Mouse (Mus musculus) heart, embryonic 12.5 days (tissue): ENCODE results near the gene Trmo. TPM values are rescaled to one million over a fixed set of nuclear protein-coding genes. Genes with fewer than 3 reads are reported as not detected.
A peak's percentile ranks its signal among the peaks of the same experiment; 100 is the strongest.

Experiments used
- ATAC-seq: fragments of 200-750 bp; cut with Nextera tagmentation; 2 replicates; pipeline ENCODE4 v1.8.0; 2017; ENCODE audit warnings: moderate TSS enrichment, moderate library complexity; ENCODE audit not compliant: insufficient number of reproducible peaks, low FRiP score
- H3K27ac ChIP-seq: fragments of 300-500 bp; sonication (generic); 2 replicates; pipeline ENCODE4 v1.5.1; 2016; ENCODE audit warnings: mild to moderate bottlenecking, moderate library complexity; ENCODE audit not compliant: poor library complexity, severe bottlenecking
- H3K27me3 ChIP-seq: fragments of 300-500 bp; sonication (generic); replicated peaks from 2 replicates; pipeline ENCODE4 v1.6.1; 2016; ENCODE audit warnings: mild to moderate bottlenecking, moderate library complexity
- H3K36me3 ChIP-seq: fragments of 300-500 bp; sonication (generic); 2 replicates; pipeline ENCODE4 v1.6.1; 2016; ENCODE audit warnings: mild to moderate bottlenecking, moderate library complexity
- H3K4me1 ChIP-seq: fragments of 300-500 bp; sonication (generic); replicated peaks from 2 replicates; pipeline ENCODE4 v1.6.1; 2016; ENCODE audit warnings: mild to moderate bottlenecking
- H3K4me2 ChIP-seq: fragments of 300-500 bp; sonication (generic); 2 replicates; pipeline ENCODE4 v1.6.1; 2016; ENCODE audit warnings: mild to moderate bottlenecking, moderate library complexity
- H3K4me3 ChIP-seq: fragments of 300-500 bp; sonication (generic); 2 replicates; pipeline ENCODE4 v1.5.1; 2016; ENCODE audit warnings: mild to moderate bottlenecking
- H3K9ac ChIP-seq: fragments of 300-500 bp; sonication (generic); 2 replicates; pipeline ENCODE4 v1.6.1; 2016; ENCODE audit warnings: mild to moderate bottlenecking, moderate library complexity
- H3K9me3 ChIP-seq: fragments of 300-500 bp; sonication (generic); replicated peaks from 2 replicates; pipeline ENCODE4 v1.6.1; 2016; ENCODE audit warnings: mild to moderate bottlenecking, moderate library complexity
- WGBS: fragments of 180-500 bp; shearing (Covaris S2); methylation state at CpG from one replicate; pipeline ENCODE4 v1.1.7; 2016; 5-methylcytosine and 5-hydroxymethylcytosine counted together
- polyA plus RNA-seq: library from polyadenylated mRNA; unstranded; fragments of >200 nt; fragmentation: Nextera tagmentation; extraction: Ambion mirVana; gene quantifications from 2 replicates; pipeline ENCODE4 v1.2.1, GENCODE M21; 2016

Trmo gene
- polyA plus RNA-seq, 1 experiment from 2014 or later = 8.7 TPM

DNA sequence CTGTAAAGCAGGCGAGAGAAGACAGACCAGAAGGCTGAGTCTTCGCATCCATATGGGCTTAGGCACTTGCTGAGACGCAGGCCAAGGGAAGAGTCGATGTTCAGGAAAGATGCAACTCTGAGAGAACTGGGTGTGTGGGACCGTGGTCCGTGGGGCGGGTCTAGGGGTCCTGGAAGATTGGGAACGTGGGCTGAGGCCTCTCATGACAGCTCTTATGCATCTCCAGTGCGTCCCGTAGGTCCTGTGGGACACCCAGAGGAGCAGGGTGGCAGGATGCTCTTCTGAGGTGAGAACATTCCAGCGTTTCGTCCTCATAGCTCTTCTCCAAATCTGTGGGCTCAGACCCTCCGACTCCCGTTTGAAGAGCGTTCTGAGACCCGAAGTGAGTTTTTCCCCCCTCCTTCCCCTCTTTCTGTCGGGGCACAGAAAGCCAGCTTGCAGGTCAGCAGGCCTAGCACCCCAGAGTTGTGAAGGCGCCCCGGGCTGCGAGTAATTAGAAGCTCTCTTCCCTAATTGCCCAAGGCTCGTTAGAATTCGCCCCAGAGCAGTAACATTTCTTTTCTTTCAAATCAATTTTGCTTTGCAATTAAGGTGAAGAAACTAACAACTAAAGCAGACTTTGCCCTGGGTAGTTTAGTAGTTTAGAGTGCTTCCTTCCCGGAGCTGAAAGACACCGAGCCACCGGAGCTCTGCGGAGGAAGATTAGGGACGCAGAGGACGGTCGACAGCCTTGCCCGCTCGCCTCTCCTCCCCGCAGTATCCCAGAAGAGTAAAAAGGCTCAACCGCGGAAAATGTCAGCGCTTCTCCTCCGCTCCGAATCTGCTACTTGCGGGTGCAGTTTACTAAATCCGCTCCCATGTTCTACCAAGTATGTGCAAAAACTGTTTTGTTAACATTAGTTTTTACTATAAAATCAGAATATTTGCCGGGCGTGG lies 41.4 kb downstream of the Trmo start:
- peaks cover 16% of the 10 kb centered on the region for H3K4me1 ChIP-seq
- no peak overlapping the region for H3K4me2 ChIP-seq
- H3K36me3 ChIP-seq = no peaks in the 10 kb centered on the region
- WGBS = 3% methylated on average over 41 of the region's 41 CpGs
- no peak for ATAC-seq
- no peak overlapping the region for H3K9ac ChIP-seq
- no peaks in the 10 kb centered on the region for H3K9me3 ChIP-seq
- H3K27me3 ChIP-seq = peaks cover 92% of the 10 kb centered on the region
- no peak overlapping the region for H3K4me3 ChIP-seq
- H3K27ac ChIP-seq = no peak overlapping the region

DNA sequence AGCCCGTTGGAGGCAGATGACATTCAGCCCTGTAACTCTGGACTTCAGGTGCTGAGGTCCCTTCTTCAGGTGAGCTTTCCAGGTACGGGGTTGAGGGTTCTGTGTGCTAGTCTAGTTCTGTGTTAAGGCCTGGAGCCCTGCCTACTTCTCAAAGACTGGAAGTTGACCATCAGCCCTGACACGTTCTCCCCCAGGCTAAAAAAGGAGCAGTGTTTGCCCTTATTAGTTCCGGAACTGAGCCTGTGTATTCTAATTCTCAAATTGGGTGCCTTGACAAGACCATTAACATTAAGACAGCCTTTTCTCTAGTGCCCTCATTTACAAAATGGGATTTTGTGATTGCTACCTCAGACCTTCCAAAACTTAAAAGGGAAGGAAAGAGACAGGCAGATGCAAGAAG lies 42.1 kb downstream of the Trmo start:
- H3K4me3 ChIP-seq = no peak overlapping the region

DNA sequence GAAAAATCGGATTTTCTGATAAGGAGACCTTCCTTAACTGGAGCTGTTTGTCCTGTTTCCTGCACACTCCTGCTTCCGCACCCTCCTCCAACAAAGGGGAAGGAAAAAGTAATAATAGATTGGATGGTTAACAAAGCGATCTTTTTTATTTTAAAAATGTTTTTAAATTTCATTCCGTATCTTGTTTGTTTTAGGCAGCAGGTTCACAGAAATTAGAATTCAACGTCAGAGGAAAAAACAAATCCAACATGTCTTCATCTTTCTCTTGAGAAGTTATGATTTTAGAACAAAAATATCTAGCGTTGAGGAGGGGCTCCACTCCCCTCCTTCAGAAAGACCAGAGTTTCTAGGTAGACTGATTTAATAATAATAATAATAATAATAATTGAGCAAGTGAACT lies 43.0 kb downstream of the Trmo start:
- ATAC-seq = no peak
- no peak overlapping the region for H3K9ac ChIP-seq
- H3K9me3 ChIP-seq = no peaks in the 10 kb centered on the region
- no peak overlapping the region for H3K4me3 ChIP-seq
- WGBS = 21% methylated on average over 6 of the region's 6 CpGs
- H3K4me1 ChIP-seq = peaks cover 15% of the 10 kb centered on the region
- H3K4me2 ChIP-seq = no peak overlapping the region
- H3K36me3 ChIP-seq = no peaks in the 10 kb centered on the region
- H3K27me3 ChIP-seq = peaks cover 92% of the 10 kb centered on the region
- no peak overlapping the region for H3K27ac ChIP-seq

More for the DNA sequence above, 42.1 kb downstream of the Trmo start:
- H3K27me3 ChIP-seq = peaks cover 92% of the 10 kb centered on the region
- H3K27ac ChIP-seq = no peak overlapping the region
- no peak for ATAC-seq
- no peaks in the 10 kb centered on the region for H3K9me3 ChIP-seq
- WGBS = 8% methylated on average over 4 of the region's 4 CpGs
- no peak overlapping the region for H3K4me2 ChIP-seq
- peaks cover 15% of the 10 kb centered on the region for H3K4me1 ChIP-seq
- H3K36me3 ChIP-seq = no peaks in the 10 kb centered on the region
- H3K9ac ChIP-seq = no peak overlapping the region

DNA sequence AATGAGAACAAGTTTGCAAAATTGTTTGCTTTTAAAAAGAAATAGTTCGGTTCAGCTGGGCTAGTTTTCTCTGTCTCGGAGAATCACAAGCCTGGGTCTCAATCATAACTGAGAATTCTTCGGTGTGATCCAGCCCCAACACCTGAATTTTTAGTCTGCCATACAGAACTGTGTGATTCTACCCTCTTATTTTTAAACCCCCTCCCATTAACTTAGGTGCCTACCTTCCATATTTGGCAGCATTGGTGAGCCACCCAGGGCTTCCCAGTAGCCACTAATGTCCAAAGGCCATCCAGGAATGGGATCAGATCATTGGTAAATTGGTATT lies 43.5 kb downstream of the Trmo start:
- peaks cover 92% of the 10 kb centered on the region for H3K27me3 ChIP-seq
- 21% methylated on average over 3 of the region's 3 CpGs for WGBS
- no peak overlapping the region for H3K4me2 ChIP-seq
- H3K4me3 ChIP-seq = no peak overlapping the region
- H3K9me3 ChIP-seq = no peaks in the 10 kb centered on the region
- H3K4me1 ChIP-seq = peaks cover 15% of the 10 kb centered on the region
- no peak overlapping the region for H3K27ac ChIP-seq
- no peaks in the 10 kb centered on the region for H3K36me3 ChIP-seq
- no peak for ATAC-seq
- H3K9ac ChIP-seq = no peak overlapping the region

DNA sequence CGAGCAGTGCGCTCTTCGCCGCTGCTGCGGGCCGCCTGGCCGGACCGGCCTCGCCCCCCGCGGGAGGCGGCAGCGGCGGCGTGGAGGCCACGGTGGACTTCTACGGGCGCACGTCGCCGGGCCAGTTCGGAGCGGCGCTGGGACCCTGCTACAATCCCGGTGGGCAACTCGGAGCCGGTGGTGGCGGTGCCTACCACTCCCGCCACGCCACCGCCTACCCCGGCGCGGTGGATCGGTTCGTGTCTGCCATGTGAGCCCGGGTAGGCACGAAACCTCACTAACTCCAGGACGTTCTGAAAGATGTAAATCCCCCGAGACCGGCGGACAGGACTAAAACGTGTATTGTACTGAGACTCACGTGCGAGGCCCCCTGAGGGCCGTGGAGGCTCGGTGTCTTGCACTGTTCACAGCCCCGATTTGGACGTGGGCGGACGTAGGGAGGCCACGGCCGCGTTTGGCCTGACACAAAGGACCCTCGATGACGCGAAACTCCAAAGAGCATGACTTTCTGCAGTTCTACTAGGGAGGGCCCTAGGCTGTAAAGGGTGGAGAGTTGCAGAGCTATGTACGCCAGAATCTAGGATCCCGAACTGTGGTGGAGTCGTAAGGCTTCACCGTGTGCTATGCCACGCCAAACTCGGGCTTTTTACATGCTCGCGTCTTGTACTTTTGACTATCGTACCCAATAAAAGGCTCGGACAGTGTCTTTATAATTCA lies 44.0 kb downstream of the Trmo start:
- no peaks in the 10 kb centered on the region for H3K36me3 ChIP-seq
- no peak for ATAC-seq

DNA sequence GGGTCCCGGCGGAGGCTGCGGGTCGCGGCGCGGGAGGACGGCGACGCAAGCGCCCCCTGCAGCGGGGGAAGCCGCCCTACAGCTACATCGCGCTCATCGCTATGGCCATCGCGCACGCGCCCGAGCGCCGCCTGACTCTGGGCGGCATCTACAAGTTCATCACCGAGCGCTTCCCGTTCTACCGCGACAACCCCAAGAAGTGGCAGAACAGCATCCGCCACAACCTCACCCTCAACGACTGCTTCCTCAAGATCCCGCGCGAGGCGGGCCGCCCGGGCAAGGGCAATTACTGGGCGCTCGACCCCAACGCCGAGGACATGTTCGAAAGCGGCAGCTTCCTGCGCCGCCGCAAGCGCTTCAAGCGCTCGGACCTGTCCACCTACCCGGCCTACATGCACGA lies 44.9 kb downstream of the Trmo start:
- WGBS = 1% methylated on average over 51 of the region's 51 CpGs
- H3K4me3 ChIP-seq = peak overlapping the region; percentile 41
- no peak overlapping the region for H3K27ac ChIP-seq
- H3K9me3 ChIP-seq = no peaks in the 10 kb centered on the region
- H3K4me1 ChIP-seq = peaks cover 19% of the 10 kb centered on the region
- no peaks in the 10 kb centered on the region for H3K36me3 ChIP-seq
- peak overlapping the region; percentile 23; the same call in 1 of the 2 replicates for H3K9ac ChIP-seq
- peaks cover 92% of the 10 kb centered on the region for H3K27me3 ChIP-seq
- ATAC-seq = no peak
- H3K4me2 ChIP-seq = peak overlapping the region; percentile 61

More for the DNA sequence above, 44.0 kb downstream of the Trmo start:
- Histone ChIP-seq H3K4me1 (peaks cover 15% of the 10 kb centered on the region), H3K4me2 (peak overlapping the region; percentile 61; the same call in 1 of the 2 replicates), H3K27ac (no peak overlapping the region), H3K4me3 (peak overlapping the region; percentile 41), H3K9ac (0 out of 2 replicates have a peak overlapping the region, but pooled peaks have one; percentile 23), H3K9me3 (no peaks in the 10 kb centered on the region), H3K27me3 (peaks cover 92% of the 10 kb centered on the region)
- 4% methylated on average over 67 of the region's 67 CpGs for WGBS

DNA sequence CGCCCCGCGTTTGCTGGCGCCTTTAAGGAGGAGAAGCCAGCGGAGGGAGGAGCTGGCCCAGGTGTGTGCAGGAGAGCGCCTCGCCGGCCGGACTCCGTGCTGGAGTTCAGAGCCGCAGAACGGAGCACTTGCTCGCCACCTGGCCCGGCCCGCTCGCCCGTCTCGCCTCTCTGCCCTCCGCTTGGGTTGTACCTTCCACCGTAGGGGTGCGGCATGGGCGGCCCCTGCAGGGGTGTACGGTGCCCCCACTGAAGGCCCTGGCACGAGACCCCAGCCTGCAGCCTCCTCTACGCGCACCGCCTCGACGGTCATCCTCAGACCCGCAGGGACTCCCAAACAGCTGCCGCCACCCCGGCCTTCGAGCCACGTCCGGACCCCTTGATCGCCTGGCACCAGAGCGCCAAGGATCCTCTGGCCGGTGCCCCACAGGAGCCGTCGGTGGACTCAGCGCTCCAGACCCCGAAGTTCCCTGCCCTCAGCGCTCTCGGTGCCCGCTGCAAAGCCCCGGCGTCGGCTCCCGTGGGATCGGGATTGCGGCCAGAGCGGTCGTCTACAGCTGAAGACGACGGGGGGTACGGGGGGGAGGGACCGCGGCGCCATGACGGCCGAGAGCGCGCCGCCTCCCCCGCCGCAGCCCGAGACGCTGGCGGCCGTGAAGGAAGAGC lies 45.5 kb downstream of the Trmo start, which contains the start of gene Foxe1:
TSS of gene Foxe1 (plus strand) at position 14 of the 665 bp plus-strand sequence.
- WGBS = 2% methylated on average over 69 of the region's 70 CpGs
- no peak within 1 kb of the TSS for H3K27ac ChIP-seq

DNA sequence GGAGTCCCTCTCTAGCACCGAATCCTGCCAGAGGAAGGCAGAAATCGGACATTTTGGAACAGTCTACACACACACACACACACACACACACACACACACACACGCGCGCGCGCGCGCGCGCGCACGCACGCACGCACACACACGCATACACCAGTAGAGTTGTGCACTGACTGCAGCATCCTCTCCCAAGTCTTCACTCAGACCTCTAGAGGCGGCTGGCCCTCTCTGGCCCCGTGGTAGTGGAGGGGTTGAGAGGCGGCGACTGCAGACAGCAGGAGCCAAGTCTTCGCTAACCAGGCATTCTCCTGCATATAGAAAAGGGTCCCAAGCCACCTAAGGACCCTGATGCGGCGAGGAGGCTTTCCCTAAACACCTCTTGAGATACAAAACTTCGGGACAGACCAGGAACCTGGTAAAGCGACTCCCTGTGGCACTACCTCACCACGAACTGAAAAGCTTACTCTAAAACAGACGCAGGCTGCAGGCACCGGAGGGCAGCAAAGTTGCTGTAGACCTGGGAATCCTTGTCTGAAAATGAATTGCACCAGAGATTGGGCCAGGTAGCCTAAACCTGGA lies 46.4 kb downstream of the Trmo start:
- H3K36me3 ChIP-seq = no peaks in the 10 kb centered on the region
- ATAC-seq = no peak
- no peaks in the 10 kb centered on the region for H3K9me3 ChIP-seq
- no peak overlapping the region for H3K27ac ChIP-seq
- peak overlapping the region; percentile 61 for H3K4me2 ChIP-seq
- H3K27me3 ChIP-seq = peaks cover 93% of the 10 kb centered on the region
- H3K4me3 ChIP-seq = peak overlapping the region; percentile 17
- no peak overlapping the region for H3K9ac ChIP-seq
- 1% methylated on average over 28 of the region's 28 CpGs for WGBS
- peaks cover 27% of the 10 kb centered on the region for H3K4me1 ChIP-seq

More for the DNA sequence above, 45.5 kb downstream of the Trmo start, which contains the start of gene Foxe1:
- Histone ChIP-seq H3K36me3 (no peaks in the 10 kb centered on the region), H3K4me2 (peak within 1 kb of the TSS; percentile 61), H3K4me3 (peak within 1 kb of the TSS; percentile 41), H3K27me3 (peaks cover 92% of the 10 kb centered on the region), H3K4me1 (peaks cover 19% of the 10 kb centered on the region), H3K9ac (peak within 1 kb of the TSS; percentile 23; the same call in 1 of the 2 replicates), H3K9me3 (no peaks in the 10 kb centered on the region)
- 0 out of 2 replicates have a peak, but pooled peaks have one; percentile 29 for ATAC-seq

DNA sequence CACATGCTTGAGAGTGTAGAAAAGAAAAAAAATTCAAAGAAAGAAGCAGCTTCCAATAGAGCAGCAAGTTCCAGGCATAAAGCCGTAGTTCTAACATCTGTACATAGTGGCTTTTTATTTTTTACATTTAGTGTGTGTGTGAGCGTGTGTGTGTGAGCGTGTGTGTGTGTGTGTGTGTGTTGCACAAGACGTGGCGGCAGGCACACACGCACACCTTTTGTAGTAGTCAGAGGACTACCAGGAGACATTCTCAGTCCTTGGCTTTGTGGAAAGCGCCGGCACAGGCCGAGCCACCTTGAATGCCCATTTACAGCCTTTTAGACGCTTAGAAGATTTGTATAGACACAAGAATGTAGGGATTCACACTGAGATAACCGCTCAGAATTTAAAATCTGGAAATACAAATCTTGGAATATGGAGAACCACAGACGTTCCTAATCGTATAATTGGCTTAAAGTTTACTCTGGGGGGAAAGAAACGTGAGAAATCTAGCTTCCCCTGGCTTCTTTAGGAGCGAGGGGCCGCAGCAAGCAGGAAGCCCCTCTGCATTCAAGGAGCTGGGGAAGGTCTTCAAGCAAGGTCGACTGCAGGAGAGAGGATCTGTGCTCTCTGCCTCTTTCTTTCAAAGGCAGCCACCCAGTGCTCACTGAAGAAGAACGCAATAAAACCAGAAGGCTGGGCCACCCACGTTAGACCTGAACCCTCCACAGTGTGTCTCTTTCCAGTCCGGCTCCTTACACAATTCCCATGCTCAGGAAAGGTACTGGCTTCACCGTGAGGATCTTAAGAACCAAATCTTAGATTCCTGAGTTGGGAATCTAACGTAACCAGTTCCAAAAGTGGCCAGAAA lies 47.2 kb downstream of the Trmo start:
- WGBS = 17% methylated on average over 22 of the region's 22 CpGs
- Histone ChIP-seq H3K4me3 (peak overlapping the region; percentile 17), H3K4me2 (peak overlapping the region; percentile 61), H3K9ac (no peak overlapping the region), H3K27ac (no peak overlapping the region), H3K4me1 (peaks cover 30% of the 10 kb centered on the region), H3K27me3 (peaks cover 93% of the 10 kb centered on the region), H3K36me3 (no peaks in the 10 kb centered on the region), H3K9me3 (no peaks in the 10 kb centered on the region)
- ATAC-seq = no peak

DNA sequence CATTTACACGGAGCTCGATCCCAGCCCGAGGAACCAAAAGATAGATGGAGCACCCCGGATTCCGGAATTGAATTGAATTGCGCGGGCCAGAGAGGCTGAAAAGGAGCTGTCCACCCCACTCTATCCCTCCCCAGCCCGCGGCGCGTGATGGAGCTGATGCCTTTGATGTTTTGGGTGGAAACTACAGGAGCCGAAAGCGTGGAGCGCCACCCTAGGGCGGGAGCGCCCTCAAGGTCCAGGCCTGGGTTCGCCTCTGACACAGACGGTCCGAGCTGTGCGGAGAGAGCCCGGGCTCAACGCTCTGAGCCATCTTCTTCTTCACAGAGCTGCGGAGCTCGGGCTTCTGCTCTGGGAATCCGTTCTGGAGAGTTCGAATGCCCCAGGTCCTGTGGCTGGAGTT lies 49.7 kb downstream of the Trmo start:
- Histone ChIP-seq H3K4me3 (no peak overlapping the region), H3K36me3 (no peaks in the 10 kb centered on the region), H3K27me3 (peaks cover 87% of the 10 kb centered on the region), H3K4me2 (peak overlapping the region; percentile 32; the same call in 1 of the 2 replicates), H3K9me3 (no peaks in the 10 kb centered on the region), H3K9ac (no peak overlapping the region), H3K27ac (no peak overlapping the region), H3K4me1 (peaks cover 24% of the 10 kb centered on the region)
- ATAC-seq = no peak
- 2% methylated on average over 26 of the region's 26 CpGs for WGBS
